Mouse (Mus musculus) limb, embryonic 14.5 days (tissue): Measurements from ENCODE around the gene Poll. TPM values are rescaled to one million over a fixed set of nuclear protein-coding genes. Genes with fewer than 3 reads are reported as not detected.

Source experiments
- ATAC-seq: fragments of 200-750 bp; cut with Nextera tagmentation; 2 replicates; pipeline ENCODE4 v1.8.0; 2017; ENCODE audit warnings: low read depth, moderate number of reproducible peaks, moderate TSS enrichment; ENCODE audit not compliant: low FRiP score
- DNase-seq: peaks from one replicate; pipeline ENCODE4 v3.0.0-alpha.2; 2015; ENCODE audit warnings: low spot score
- H3K27ac ChIP-seq: fragments of 300-500 bp; sonication (generic); replicated peaks from 2 replicates; pipeline ENCODE4 v1.5.1; 2014; ENCODE audit warnings: low read depth, mild to moderate bottlenecking, low read length, moderate library complexity, mixed read lengths
- H3K27me3 ChIP-seq: fragments of 300-500 bp; sonication (generic); 2 replicates; pipeline ENCODE4 v1.6.1; 2014; ENCODE audit warnings: low read length, mixed read lengths; ENCODE audit not compliant: control insufficient read depth, insufficient read depth
- H3K36me3 ChIP-seq: fragments of 300-500 bp; sonication (generic); 2 replicates; pipeline ENCODE4 v1.6.1; 2014; ENCODE audit warnings: mild to moderate bottlenecking, low read length, moderate library complexity, mixed read lengths; ENCODE audit not compliant: control insufficient read depth, insufficient read depth
- H3K4me1 ChIP-seq: fragments of 300-500 bp; sonication (generic); 2 replicates; pipeline ENCODE4 v1.6.1; 2014; ENCODE audit warnings: antibody characterized with exemption, low read length, mixed read lengths; ENCODE audit not compliant: control insufficient read depth, insufficient read depth
- H3K4me2 ChIP-seq: fragments of 300-500 bp; sonication (generic); replicated peaks from 2 replicates; pipeline ENCODE4 v1.6.1; 2014; ENCODE audit warnings: low read depth, mild to moderate bottlenecking, low read length, moderate library complexity; ENCODE audit not compliant: severe bottlenecking
- H3K4me3 ChIP-seq: fragments of 300-500 bp; sonication (generic); replicated peaks from 2 replicates; pipeline ENCODE4 v1.5.1; 2014; ENCODE audit warnings: low read length
- H3K9ac ChIP-seq: fragments of 300-500 bp; sonication (generic); 2 replicates; pipeline ENCODE4 v1.6.1; 2014; ENCODE audit warnings: mild to moderate bottlenecking, low read depth, low read length, moderate library complexity; ENCODE audit not compliant: severe bottlenecking
- H3K9me3 ChIP-seq: fragments of 300-500 bp; sonication (generic); 2 replicates; pipeline ENCODE4 v1.6.1; 2016; ENCODE audit warnings: low read length; ENCODE audit not compliant: control insufficient read depth
- POLR2A ChIP-seq: fragments of 200-500 bp; IDR thresholded peaks from 2 replicates; pipeline ENCODE4 v1.8.0; 2012; ENCODE audit warnings: inconsistent platforms, mild to moderate bottlenecking, moderate library complexity, borderline replicate concordance; ENCODE audit not compliant: insufficient read depth, insufficient read length; ENCODE audit errors: extremely low read depth
- WGBS: fragments of 180-500 bp; shearing (Covaris S2); extraction: QIAGEN DNeasy Blood & Tissue Kit; methylation state at CpG from one replicate; pipeline ENCODE4 v1.1.7; 2014; 5-methylcytosine and 5-hydroxymethylcytosine counted together
- polyA plus RNA-seq, 2 experiments: library from polyadenylated mRNA; depleted of rRNA in 1 of 2; stranded (reverse) in 1 of 2; unstranded in 1 of 2; fragments of >200 nt; fragmentation: Nextera tagmentation in 1 of 2; extraction: Ambion mirVana in 1 of 2; gene quantifications; 2 replicates each; pipeline versions ENCODE4 v1.2.1 to v1.2.3; 2012 to 2014

The Poll gene
- polyA plus RNA-seq, 2 experiments: 12.3 to 12.5 TPM

DNA sequence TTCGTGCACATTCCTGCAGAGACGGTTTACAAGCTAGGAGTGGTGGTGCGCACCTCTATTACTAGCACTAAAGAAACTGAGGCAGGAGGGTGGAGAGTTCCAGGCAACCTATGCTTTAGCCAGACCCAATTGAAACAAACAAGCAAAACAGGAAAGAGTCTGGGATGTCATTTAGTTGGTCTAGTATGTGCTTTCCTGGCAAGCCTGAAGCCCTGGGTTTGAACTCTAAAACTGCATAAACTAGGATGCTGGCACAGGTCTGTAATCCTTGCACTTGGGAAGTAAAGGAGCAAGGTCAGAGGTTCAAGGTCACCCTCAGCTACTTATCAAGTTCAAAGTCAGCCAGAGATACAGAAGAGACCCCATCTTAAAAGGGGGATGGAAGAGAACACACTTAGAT, 18.3 kb downstream of the Poll start:
- peaks cover 5% of the 10 kb centered on the region; the same call in 1 of the 2 replicates for H3K4me1 ChIP-seq
- DNase-seq: no peak
- H3K27ac ChIP-seq: no peak overlapping the region
- H3K36me3 ChIP-seq: no peaks in the 10 kb centered on the region
- peaks cover 24% of the 10 kb centered on the region for H3K27me3 ChIP-seq
- H3K4me2 ChIP-seq: peak overlapping the region; percentile 76
- H3K9ac ChIP-seq: no peak overlapping the region
- WGBS: 18% methylated on average over 3 of the region's 3 CpGs
- ATAC-seq: no peak
- H3K9me3 ChIP-seq: no peaks in the 10 kb centered on the region
- no peak for TF ChIP-seq POLR2A
- peak overlapping the region; percentile 39 for H3K4me3 ChIP-seq

GRCm38 (mm10) chr19:45541409-45542041, 18.8 kb downstream of the Poll start:
- H3K36me3 ChIP-seq: no peaks in the 10 kb centered on the region
- no peak for TF ChIP-seq POLR2A
- 2% methylated on average over 35 of the region's 58 CpGs for WGBS
- H3K4me2 ChIP-seq: peak overlapping the region; percentile 76
- peak overlapping the region; percentile 45 for H3K9ac ChIP-seq
- ATAC-seq (peak; percentile 42; the same call in 1 of the 2 replicates), DNase-seq (peak; percentile 39)
- H3K4me3 ChIP-seq: peak overlapping the region; percentile 39
- H3K9me3 ChIP-seq: no peaks in the 10 kb centered on the region
- H3K27ac ChIP-seq: no peak overlapping the region
- peaks cover 5% of the 10 kb centered on the region; the same call in 1 of the 2 replicates for H3K4me1 ChIP-seq
- peaks cover 24% of the 10 kb centered on the region for H3K27me3 ChIP-seq

DNA sequence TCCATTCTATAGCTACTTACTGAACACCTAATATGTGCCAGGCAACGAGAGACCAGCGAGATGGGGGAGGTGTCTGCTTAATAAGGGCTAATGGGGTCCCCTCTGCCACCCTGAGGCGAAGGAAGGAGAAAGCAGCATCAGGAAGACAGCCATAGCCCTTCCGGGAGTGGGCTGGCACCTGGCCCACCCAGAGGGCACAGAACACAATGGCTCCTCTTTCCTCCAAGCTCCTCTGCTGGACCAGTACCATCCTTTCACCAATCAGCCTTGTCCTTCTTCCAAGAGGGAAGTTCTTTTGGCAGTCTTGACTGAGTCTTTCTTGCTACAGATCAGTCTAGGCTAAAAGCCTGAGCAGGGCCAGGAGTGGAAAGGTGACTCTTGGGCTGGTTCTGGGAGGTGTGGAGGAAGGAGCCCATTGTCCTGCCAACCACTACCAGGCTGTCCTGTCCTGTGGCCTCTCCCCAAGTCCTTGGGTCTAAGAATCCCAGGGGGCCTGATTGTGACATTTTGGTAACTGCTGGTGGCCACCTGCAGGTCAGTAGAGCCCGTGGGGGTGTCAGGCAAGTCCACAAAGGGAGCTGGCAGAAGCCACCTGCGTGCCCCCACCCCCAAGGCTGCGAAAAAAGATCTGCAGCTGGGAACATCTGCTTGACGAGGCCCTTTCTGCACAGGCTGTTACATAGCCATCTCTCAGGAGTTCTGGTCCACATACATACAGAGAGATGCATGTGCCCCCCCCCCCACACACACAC, 19.5 kb downstream of the Poll start:
- H3K27ac ChIP-seq: no peak overlapping the region

GRCm38 (mm10) chr19:45537505-45537904, 22.8 kb downstream of the Poll start:
- no peaks in the 10 kb centered on the region for H3K36me3 ChIP-seq
- 62% methylated on average over 1 of the region's 1 CpGs for WGBS
- TF ChIP-seq POLR2A: no peak
- ATAC-seq: no peak
- H3K4me3 ChIP-seq: no peak overlapping the region
- no peaks in the 10 kb centered on the region for H3K9me3 ChIP-seq
- no peak overlapping the region for H3K27ac ChIP-seq
- peak; percentile 55 for DNase-seq
- no peak overlapping the region for H3K4me2 ChIP-seq
- 0 out of 2 replicates have a peak, but pooled peaks cover 6% of the 10 kb centered on the region for H3K4me1 ChIP-seq
- no peak overlapping the region for H3K9ac ChIP-seq
- H3K27me3 ChIP-seq: peaks cover 14% of the 10 kb centered on the region

More for the DNA sequence above, 19.5 kb downstream of the Poll start:
- H3K4me1 ChIP-seq: peaks cover 5% of the 10 kb centered on the region; the same call in 1 of the 2 replicates
- H3K4me3 ChIP-seq: peak overlapping the region; percentile 39
- H3K36me3 ChIP-seq: no peaks in the 10 kb centered on the region
- H3K9me3 ChIP-seq: no peaks in the 10 kb centered on the region
- H3K27me3 ChIP-seq: peaks cover 24% of the 10 kb centered on the region
- H3K4me2 ChIP-seq: peak overlapping the region; percentile 76
- ATAC-seq (no peak), DNase-seq (no peak)
- no peak for TF ChIP-seq POLR2A
- 26% methylated on average over 8 of the region's 8 CpGs for WGBS
- H3K9ac ChIP-seq: no peak overlapping the region

DNA sequence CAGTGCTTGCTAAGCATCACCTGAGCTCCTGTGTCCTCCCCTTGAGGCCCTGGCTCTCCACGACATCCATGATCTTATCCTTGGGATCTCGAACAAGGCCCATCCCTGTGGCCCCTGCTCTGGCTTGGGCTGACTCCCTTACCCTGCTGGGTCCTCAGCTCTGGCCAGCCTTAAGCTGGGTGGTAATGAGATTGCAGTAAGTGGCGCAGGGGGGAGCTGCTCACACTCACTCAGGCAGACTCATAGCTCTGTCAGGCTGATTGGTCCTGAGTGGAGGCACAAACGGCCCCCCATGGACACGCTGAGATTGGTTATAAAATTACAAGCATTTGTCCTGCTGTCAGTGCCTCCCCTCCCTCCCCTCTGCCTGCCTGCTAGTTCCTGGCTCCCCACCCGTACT, 24.4 kb downstream of the Poll start:
- WGBS: 34% methylated on average over 6 of the region's 6 CpGs
- Histone ChIP-seq H3K36me3 (peaks cover 3% of the 10 kb centered on the region; the same call in 1 of the 2 replicates), H3K9me3 (no peaks in the 10 kb centered on the region), H3K9ac (no peak overlapping the region), H3K4me3 (no peak overlapping the region), H3K4me2 (no peak overlapping the region), H3K27me3 (peaks cover under 1% of the 10 kb centered on the region; the same call in 1 of the 2 replicates), H3K4me1 (0 out of 2 replicates have a peak, but pooled peaks cover 6% of the 10 kb centered on the region), H3K27ac (no peak overlapping the region)
- ATAC-seq: no peak
- TF ChIP-seq POLR2A: no peak
- DNase-seq: no peak
